Mouse (Mus musculus) left cerebral cortex, adult 18-20 months (tissue): ENCODE data around the gene Gpr87. TPM values are rescaled to one million over a fixed set of nuclear protein-coding genes. Genes with fewer than 3 reads are reported as not detected.

Experiments used
- DNase-seq, 2 experiments: peaks; one replicate each; pipeline ENCODE4 v3.0.0; 2021 to 2022; ENCODE audit warnings: low spot score in 2 of 2, mixed read lengths in 1 of 2
- total RNA-seq, 2 experiments: library from RNA; stranded (reverse); gene quantifications; 2 replicates each; pipeline ENCODE4 v1.2.3; 2021

Gpr87 gene
- total RNA-seq, 2 experiments from 2014 or later, result not detected

DNA sequence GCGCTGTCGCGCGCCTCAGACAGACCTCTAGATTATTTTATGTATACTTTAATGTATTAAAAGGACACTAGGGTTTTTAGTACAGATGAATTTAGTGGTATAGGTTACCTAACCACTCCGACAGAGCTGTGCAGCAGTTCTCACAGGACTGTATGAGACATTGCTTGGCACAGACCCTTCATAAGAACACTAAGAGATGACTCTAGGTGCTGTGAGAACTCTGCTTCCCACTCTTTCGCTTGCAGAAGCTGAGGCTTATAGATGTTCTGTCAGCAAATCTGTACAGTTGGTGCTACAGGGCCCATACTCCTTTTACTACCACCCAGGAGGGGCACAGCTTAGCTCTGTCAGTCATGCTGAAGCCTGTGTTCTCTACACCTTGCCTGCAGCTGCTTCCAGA, 3.2 kb downstream of the Gpr87 start:
- DNase-seq, result no peak

DNA sequence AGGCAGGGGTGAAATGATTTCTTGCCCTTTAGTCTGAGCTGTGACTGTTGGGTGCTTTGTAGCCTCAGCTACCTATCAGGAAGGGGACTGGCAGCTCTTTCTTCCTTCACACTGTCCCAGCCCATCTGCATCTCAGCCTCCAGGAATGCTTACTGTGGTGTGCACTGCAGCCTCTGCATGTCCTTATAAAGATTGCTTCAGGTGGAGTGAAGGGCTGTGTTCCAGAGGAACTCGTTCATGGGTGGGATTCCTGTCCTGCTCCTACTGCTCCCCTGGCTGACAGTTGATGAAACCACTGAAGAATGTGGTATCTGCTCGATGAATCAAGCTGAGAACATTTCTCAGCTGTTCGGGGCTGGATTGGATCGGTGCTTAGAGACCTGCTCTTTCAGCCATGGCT, 7.6 kb downstream of the Gpr87 start:
- DNase-seq, result no peak

DNA sequence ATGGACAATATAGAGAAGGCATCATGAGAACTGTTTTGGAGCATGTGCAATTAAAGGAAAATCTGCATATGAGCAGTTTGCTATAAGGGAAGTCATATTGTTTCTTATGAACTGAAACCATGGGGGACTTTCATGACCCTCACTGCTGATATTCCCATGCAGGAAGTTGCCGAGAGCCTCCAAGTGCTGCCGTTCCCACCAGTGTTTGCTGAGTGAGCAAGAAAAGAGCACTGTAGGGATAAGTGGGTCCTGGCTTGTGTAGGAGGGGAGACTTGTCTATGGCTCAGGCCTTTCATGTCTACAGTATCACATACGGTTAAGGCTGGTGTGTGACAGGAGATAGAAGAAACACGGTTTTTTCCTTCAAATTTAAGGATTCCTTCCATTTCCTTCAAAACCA, 9.2 kb downstream of the Gpr87 start:
- DNase-seq, result no peak

DNA sequence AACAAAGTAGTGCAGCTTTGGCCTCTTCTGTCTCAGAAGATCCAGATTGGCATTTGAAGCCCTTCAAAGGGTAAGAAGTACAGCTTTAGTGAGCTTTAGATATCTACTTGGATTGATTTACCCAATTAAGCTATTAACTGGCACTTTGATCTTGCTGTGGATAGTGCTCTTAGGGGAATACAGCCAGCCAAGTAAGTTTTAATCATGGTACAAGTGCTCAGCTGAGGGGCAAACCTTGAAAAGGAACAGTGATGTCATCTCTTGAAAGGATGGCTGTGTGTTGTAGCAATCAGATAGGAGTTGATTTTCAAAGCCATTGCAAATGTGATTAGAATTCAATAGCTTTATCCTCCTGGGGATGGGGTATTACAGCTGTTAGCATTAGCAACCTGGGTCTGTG, 12.8 kb downstream of the Gpr87 start:
- no peak for DNase-seq

DNA sequence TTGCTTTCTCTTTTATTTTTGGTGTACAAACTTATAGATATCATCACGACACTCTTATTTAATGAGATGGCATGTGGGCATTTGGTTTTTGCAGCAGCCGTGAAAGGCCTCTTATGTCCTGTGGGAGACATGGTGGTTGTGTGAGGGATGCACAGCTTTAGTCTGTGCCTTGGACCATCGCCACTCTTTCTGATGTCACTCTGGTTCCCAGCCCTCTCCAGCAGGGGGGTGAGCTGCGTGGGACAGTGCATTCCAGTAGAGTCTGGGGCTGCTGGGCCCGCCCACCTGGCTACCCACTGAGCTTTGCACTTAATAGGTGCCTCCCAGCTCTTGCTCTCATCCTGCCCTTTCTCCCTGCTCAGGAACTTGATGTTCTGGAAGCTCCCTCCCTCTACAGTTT, 13.8 kb downstream of the Gpr87 start:
- DNase-seq, result no peak

DNA sequence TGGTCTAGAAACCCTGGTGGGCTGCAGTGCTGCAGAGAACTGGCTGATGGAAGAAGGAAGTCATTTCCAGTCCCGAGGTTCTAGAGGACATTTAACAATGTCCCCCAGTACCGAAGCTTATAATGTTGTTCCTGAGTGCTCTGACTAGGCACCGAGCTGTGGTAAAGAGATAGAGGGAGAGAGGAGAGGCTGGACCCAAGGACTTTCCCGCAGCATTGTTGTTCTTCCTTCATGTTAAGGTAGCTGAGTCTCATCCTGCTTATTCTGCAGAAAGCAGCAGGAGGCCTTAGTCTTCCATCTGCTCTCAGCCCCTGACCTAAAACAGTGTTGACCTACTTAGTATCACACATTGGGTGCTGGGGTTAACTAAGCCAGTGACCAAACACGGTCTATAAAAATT, 18.0 kb downstream of the Gpr87 start:
- DNase-seq, result no peak

GRCm38 (mm10) chr3:59175234-59175633, 19.7 kb downstream of the Gpr87 start:
- peak; percentile 36 to 37 for DNase-seq

DNA sequence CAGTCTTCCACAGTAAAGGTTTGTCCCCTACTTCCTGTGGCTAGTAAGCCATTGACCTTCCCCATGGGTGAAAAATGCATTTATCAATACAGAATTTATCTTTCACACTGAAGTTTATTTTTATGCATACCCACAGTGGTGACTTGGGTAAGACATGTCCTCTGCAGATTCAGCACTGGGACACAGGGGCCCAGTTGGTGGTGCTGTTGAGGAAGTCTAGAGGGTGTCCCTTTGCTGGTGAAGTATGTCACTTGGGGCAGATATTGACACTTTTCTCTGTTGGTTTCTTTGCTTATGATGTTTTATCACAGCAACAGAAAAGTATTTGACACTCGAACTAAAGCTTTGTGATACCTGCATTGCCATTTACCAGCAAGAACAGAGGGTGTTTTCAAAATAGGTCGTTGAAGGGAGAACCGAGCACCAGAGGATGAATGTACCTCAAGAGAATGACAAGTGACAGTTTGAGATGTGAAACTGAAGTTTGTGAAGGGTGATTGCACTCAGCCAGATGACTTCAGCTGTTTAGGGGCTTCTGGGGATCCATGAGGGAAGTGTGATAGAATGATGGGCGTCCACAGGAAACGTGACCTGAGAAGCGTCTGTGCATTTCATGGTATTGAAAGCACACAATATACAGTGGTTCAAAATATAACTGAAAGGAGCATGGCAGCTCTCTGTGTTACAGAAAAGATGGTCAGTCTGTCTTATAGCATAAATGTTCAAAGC, 20.3 kb downstream of the Gpr87 start:
- DNase-seq, result no peak

- no peak for DNase-seq
These were observed 24.8 kb downstream of the Gpr87 start for GRCm38 (mm10) chr3:59169921-59170627.

GRCm38 (mm10) chr3:59169215-59169614, 25.7 kb downstream of the Gpr87 start:
- DNase-seq, result no peak

- no peak for DNase-seq
These were observed 26.4 kb downstream of the Gpr87 start for GRCm38 (mm10) chr3:59168476-59168875.

DNA sequence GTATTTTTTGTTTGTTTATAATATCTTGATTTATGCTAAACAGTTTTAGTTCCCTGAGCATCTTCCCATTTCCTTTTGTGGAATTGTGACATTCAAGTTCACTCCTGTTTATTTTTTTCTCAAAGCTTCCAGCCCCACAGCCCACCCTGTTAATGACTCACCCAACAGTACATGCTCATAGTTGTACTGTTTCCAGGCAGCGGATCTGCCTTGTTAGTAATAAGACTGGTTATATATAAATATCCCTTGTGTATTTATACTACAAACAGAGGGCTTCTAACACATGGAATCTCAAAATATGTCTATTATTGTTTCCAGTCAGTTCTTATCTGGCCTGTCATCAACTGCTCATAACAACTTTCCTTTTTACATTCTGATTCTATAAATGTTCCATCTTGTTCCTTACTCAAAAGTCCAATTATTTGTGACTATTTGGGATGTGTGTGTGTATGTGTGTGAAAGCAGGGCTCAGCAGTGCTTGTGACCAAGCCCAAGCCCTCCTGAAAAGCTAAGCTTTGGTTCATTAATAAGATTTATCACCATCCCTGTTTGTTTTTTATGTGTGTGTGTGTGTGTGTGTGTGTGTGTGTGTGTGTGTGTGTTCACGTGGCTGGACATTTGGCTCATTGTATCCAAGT, 27.4 kb downstream of the Gpr87 start:
- DNase-seq, result no peak

- DNase-seq, result no peak
These were observed 34.4 kb downstream of the Gpr87 start for GRCm38 (mm10) chr3:59160465-59160864.

GRCm38 (mm10) chr3:59157048-59157447, 37.9 kb downstream of the Gpr87 start:
- no peak for DNase-seq

DNA sequence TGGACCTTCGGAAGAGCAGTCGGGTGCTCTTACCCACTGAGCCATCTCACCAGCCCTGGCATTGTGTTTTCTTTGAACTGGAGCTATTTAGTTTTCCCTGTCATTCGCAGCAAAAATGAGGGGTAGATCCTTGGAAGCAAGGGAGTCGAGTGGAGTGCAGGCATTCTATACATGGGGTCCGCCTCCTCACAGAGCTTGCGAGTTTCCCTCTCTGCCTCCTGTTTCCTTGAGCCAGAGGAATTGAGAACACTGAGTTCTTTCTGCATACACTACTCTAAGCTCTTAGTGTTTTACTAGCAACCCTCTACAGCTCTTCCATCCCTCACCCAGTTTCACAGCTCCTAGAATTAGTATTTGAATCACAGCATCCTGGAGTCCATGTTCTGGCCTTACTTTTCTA, 39.5 kb downstream of the Gpr87 start:
- no peak for DNase-seq

- DNase-seq, result no peak
These were observed 40.0 kb downstream of the Gpr87 start for GRCm38 (mm10) chr3:59154888-59155287.

DNA sequence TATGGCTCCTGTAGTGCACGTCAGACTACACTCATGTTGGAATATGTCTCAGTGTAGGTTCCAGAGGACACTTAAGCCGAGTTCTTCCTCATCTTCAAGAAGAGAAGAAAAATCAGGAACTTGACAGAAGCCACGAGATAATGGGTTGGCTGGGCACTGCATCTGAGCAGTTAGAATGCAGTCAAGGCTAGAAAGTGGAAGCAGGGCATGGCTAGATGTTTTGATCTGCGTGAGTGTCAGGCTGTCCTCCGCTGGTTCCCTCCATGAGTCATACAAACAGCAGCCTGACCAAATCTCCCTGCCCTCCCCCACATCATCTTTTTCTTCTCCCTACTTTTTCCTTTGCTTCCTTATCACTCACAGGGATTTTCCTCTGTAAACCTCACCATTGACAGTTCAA, 41.5 kb downstream of the Gpr87 start, which contains the start of gene P2ry14:
P2ry14 (minus strand) TSS at position 195 of the 400 bp plus-strand sequence.
- no peak for DNase-seq

- no peak for DNase-seq
These were observed 44.3 kb downstream of the Gpr87 start for GRCm38 (mm10) chr3:59150624-59151023.

DNA sequence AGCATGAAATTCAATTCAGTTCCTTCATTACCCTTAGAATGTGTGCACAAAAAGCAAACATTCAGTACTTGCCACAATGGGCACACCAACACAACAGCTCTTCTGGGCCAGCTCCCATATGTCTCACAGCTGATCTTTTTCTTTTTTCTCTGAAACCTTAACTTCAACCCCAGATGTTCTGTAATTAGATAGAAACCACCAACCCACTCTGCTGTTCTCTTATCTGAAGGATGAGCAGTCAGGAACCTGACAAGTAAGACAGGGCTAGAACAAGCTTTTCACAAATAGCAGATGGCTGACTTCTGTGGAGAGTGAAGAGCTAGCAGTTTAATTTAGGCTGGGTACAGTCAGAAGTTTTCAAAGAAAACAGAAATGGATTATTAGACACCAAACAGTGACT, 45.3 kb downstream of the Gpr87 start:
- no peak for DNase-seq

- no peak for DNase-seq
These were observed 49.7 kb downstream of the Gpr87 start for GRCm38 (mm10) chr3:59145194-59145593.

DNA sequence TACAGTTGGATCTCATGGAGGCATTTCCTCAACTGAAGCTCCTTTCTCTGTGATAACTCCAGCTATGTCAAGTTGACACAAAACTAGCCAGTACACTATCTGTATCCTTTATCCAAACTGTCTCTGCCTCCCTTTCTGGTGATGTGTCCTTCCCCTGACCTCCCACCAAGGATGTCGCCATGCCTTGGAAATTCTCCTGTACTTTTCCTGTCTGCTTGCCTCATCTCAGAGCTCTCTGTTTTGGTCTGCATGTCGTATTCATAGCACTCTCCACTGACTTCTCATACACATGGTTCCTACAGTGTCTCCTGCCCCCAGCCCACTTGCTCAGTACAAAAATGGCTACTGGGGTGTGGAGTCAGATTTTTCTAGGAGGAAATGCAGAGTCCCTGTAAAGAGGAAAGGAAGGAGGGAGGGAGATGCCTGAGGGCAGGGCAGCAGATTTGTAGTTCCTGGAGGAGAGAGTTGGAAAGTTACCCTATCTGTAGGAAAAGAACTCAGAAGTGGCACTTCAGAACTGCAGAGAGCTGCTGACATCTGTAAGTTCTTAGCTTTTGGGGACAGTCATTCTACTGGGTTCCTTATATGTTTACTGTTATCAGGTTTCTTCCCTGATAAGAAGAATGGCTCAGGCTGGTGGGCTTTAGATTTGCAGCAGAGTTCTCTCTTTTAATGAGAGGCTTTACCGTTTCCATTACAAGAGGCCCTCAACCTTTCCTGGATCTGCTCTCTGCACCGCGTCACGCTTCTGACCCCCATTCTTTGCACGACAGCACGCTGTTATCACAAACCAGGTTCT, 53.2 kb downstream of the Gpr87 start:
- DNase-seq, result no peak
